Mouse (Mus musculus): ENCODE data around the gene Prss35.

Gene Prss35

GRCm38 (mm10) chr9:86742959-86743911, at the start of gene Prss35:
Gene Prss35, plus strand, starts transcription at chr9:86743649.
- peak in 1 of 2 experiments; percentile 12 for DNase-seq (ENCODE audit: low spot score in 2 of 2)

GRCm38 (mm10) chr9:86693935-86694334, 49.5 kb upstream of the Prss35 start:
- DNase-seq (ENCODE audit: low spot score in 2 of 2), result peak in 1 of 2 experiments; percentile 13

- no peak for DNase-seq (ENCODE audit: low spot score in 2 of 2)
Measured at GRCm38 (mm10) chr9:86694644-86695043, 48.8 kb upstream of the Prss35 start.

- DNase-seq (ENCODE audit: low spot score in 2 of 2), result peak; percentile 13 to 59
Measured at GRCm38 (mm10) chr9:86695199-86695817, 48.1 kb upstream of the Prss35 start.

- peak; percentile 29 to 71 for DNase-seq (ENCODE audit: low spot score in 2 of 2)
Measured at GRCm38 (mm10) chr9:86695818-86696261, 47.6 kb upstream of the Prss35 start, which contains the start of gene Me1. Gene Me1, minus strand, starts transcription at chr9:86695953.

- no peak for DNase-seq (ENCODE audit: low spot score in 2 of 2)
Measured at GRCm38 (mm10) chr9:86701264-86701663, 42.2 kb upstream of the Prss35 start.

- DNase-seq (ENCODE audit: low spot score in 2 of 2), result peak; percentile 24 to 41
Measured at GRCm38 (mm10) chr9:86701844-86702243, 41.6 kb upstream of the Prss35 start.

GRCm38 (mm10) chr9:86707431-86707830, 36.0 kb upstream of the Prss35 start:
- DNase-seq (ENCODE audit: low spot score in 2 of 2), result no peak

GRCm38 (mm10) chr9:86708921-86709320, 34.5 kb upstream of the Prss35 start:
- DNase-seq (ENCODE audit: low spot score in 2 of 2), result no peak

- no peak for DNase-seq (ENCODE audit: low spot score in 2 of 2)
Measured at GRCm38 (mm10) chr9:86710091-86710634, 33.3 kb upstream of the Prss35 start.

- DNase-seq (ENCODE audit: low spot score in 2 of 2), result no peak
Measured at GRCm38 (mm10) chr9:86712648-86713047, 30.8 kb upstream of the Prss35 start.

GRCm38 (mm10) chr9:86714089-86714488, 29.4 kb upstream of the Prss35 start:
- no peak for DNase-seq (ENCODE audit: low spot score in 2 of 2)

- no peak for DNase-seq (ENCODE audit: low spot score in 2 of 2)
Measured at GRCm38 (mm10) chr9:86716540-86716939, 26.9 kb upstream of the Prss35 start.

GRCm38 (mm10) chr9:86717119-86717518, 26.3 kb upstream of the Prss35 start:
- no peak for DNase-seq (ENCODE audit: low spot score in 2 of 2)

GRCm38 (mm10) chr9:86720227-86720626, 23.2 kb upstream of the Prss35 start:
- no peak for DNase-seq (ENCODE audit: low spot score in 2 of 2)

- DNase-seq (ENCODE audit: low spot score in 2 of 2), result no peak
Measured at GRCm38 (mm10) chr9:86720794-86721193, 22.7 kb upstream of the Prss35 start.

- no peak for DNase-seq (ENCODE audit: low spot score in 2 of 2)
Measured at GRCm38 (mm10) chr9:86725066-86725465, 18.4 kb upstream of the Prss35 start.

GRCm38 (mm10) chr9:86725604-86726380, 17.7 kb upstream of the Prss35 start:
- no peak for DNase-seq (ENCODE audit: low spot score in 2 of 2)

GRCm38 (mm10) chr9:86726381-86726720, 17.1 kb upstream of the Prss35 start:
- DNase-seq (ENCODE audit: low spot score in 2 of 2), result no peak

GRCm38 (mm10) chr9:86728214-86728814, 15.1 kb upstream of the Prss35 start:
- no peak for DNase-seq (ENCODE audit: low spot score in 2 of 2)

- no peak for DNase-seq (ENCODE audit: low spot score in 2 of 2)
Measured at GRCm38 (mm10) chr9:86729084-86729483, 14.4 kb upstream of the Prss35 start.
